Mouse (Mus musculus): ENCODE measurements at regions not wholly inside any gene's neighbourhood (a gene's known extent, or its start where the extent isn't known, plus 50 kb on each side); places are given as distances from the start of the nearest gene placed in this dataset.

GRCm38 (mm10) chr7:133521936-133522335, 80.0 kb downstream of the Tex36 start:
- Histone ChIP-seq H3K4me1 (ENCODE audit: control insufficient read depth, insufficient read depth, low read length) (no peaks in the 10 kb centered on the region), H3K36me3 (ENCODE audit: control insufficient read depth, insufficient read depth, low read length) (no peaks in the 10 kb centered on the region), H3K27me3 (ENCODE audit: control insufficient read depth, insufficient read depth, low read length) (no peaks in the 10 kb centered on the region), H3K27ac (replicated peaks; ENCODE audit: low read depth, low read length) (no peak overlapping the region), H3K9me3 (ENCODE audit: control insufficient read depth, low read length) (no peaks in the 10 kb centered on the region), H3K4me3 (replicated peaks; ENCODE audit: low read length) (no peak overlapping the region), H3K9ac (ENCODE audit: low read depth, low read length, severe bottlenecking) (no peak overlapping the region), H3K4me2 (replicated peaks; ENCODE audit: low read depth, low read length, severe bottlenecking) (no peak overlapping the region)
- ATAC-seq (ENCODE audit: low FRiP score, low read depth) (no peak), DNase-seq (ENCODE audit: low spot score) (no peak)
- WGBS, result 80% methylated on average over 3 of the region's 3 CpGs
- no peak for TF ChIP-seq POLR2A (IDR thresholded peaks at IDR 0.05; ENCODE audit: borderline replicate concordance, extremely low read depth, insufficient read depth, insufficient read length)

- Histone ChIP-seq H3K4me2 (replicated peaks; ENCODE audit: low read depth, low read length, severe bottlenecking) (no peak overlapping the region), H3K9me3 (ENCODE audit: control insufficient read depth, low read length) (no peaks in the 10 kb centered on the region), H3K27me3 (ENCODE audit: control insufficient read depth, insufficient read depth, low read length) (no peaks in the 10 kb centered on the region), H3K4me3 (replicated peaks; ENCODE audit: low read length) (no peak overlapping the region), H3K4me1 (ENCODE audit: control insufficient read depth, insufficient read depth, low read length) (no peaks in the 10 kb centered on the region), H3K36me3 (ENCODE audit: control insufficient read depth, insufficient read depth, low read length) (no peaks in the 10 kb centered on the region), H3K9ac (ENCODE audit: low read depth, low read length, severe bottlenecking) (no peak overlapping the region), H3K27ac (replicated peaks; ENCODE audit: low read depth, low read length) (no peak overlapping the region)
- ATAC-seq (ENCODE audit: low FRiP score, low read depth) (no peak), DNase-seq (ENCODE audit: low spot score) (no peak)
- 85% methylated on average over 3 of the region's 3 CpGs for WGBS
- no peak for TF ChIP-seq POLR2A (IDR thresholded peaks at IDR 0.05; ENCODE audit: borderline replicate concordance, extremely low read depth, insufficient read depth, insufficient read length)
Measured at GRCm38 (mm10) chr7:133518926-133519325, 83.0 kb downstream of the Tex36 start.

GRCm38 (mm10) chr7:133517576-133517975, 84.4 kb downstream of the Tex36 start:
- 88% methylated on average over 5 of the region's 5 CpGs for WGBS

GRCm38 (mm10) chr7:133510926-133511325, 91.0 kb downstream of the Tex36 start:
- Histone ChIP-seq H3K9me3 (ENCODE audit: control insufficient read depth, low read length) (no peaks in the 10 kb centered on the region), H3K4me1 (ENCODE audit: control insufficient read depth, insufficient read depth, low read length) (no peaks in the 10 kb centered on the region), H3K4me3 (replicated peaks; ENCODE audit: low read length) (no peak overlapping the region), H3K9ac (ENCODE audit: low read depth, low read length, severe bottlenecking) (no peak overlapping the region), H3K27me3 (ENCODE audit: control insufficient read depth, insufficient read depth, low read length) (no peaks in the 10 kb centered on the region), H3K27ac (replicated peaks; ENCODE audit: low read depth, low read length) (no peak overlapping the region), H3K36me3 (ENCODE audit: control insufficient read depth, insufficient read depth, low read length) (no peaks in the 10 kb centered on the region), H3K4me2 (replicated peaks; ENCODE audit: low read depth, low read length, severe bottlenecking) (no peak overlapping the region)
- ATAC-seq (ENCODE audit: low FRiP score, low read depth) (no peak), DNase-seq (ENCODE audit: low spot score) (peak; percentile 64)
- WGBS, result 51% methylated on average over 5 of the region's 5 CpGs
- no peak for TF ChIP-seq POLR2A (IDR thresholded peaks at IDR 0.05; ENCODE audit: borderline replicate concordance, extremely low read depth, insufficient read depth, insufficient read length)

More at GRCm38 (mm10) chr7:133517576-133517975, 84.4 kb downstream of the Tex36 start:
- Histone ChIP-seq H3K9me3 (ENCODE audit: control insufficient read depth, low read length) (no peaks in the 10 kb centered on the region), H3K4me1 (ENCODE audit: control insufficient read depth, insufficient read depth, low read length) (no peaks in the 10 kb centered on the region), H3K9ac (ENCODE audit: low read depth, low read length, severe bottlenecking) (no peak overlapping the region), H3K4me2 (replicated peaks; ENCODE audit: low read depth, low read length, severe bottlenecking) (no peak overlapping the region), H3K27me3 (ENCODE audit: control insufficient read depth, insufficient read depth, low read length) (no peaks in the 10 kb centered on the region), H3K27ac (replicated peaks; ENCODE audit: low read depth, low read length) (no peak overlapping the region), H3K36me3 (ENCODE audit: control insufficient read depth, insufficient read depth, low read length) (no peaks in the 10 kb centered on the region), H3K4me3 (replicated peaks; ENCODE audit: low read length) (no peak overlapping the region)
- no peak for TF ChIP-seq POLR2A (IDR thresholded peaks at IDR 0.05; ENCODE audit: borderline replicate concordance, extremely low read depth, insufficient read depth, insufficient read length)
- DNase-seq (ENCODE audit: low spot score) (no peak), ATAC-seq (ENCODE audit: low FRiP score, low read depth) (no peak)

- Histone ChIP-seq H3K9me3 (ENCODE audit: control insufficient read depth, low read length) (no peaks in the 10 kb centered on the region), H3K4me1 (ENCODE audit: control insufficient read depth, insufficient read depth, low read length) (no peaks in the 10 kb centered on the region), H3K4me3 (replicated peaks; ENCODE audit: low read length) (no peak overlapping the region), H3K36me3 (ENCODE audit: control insufficient read depth, insufficient read depth, low read length) (no peaks in the 10 kb centered on the region), H3K4me2 (replicated peaks; ENCODE audit: low read depth, low read length, severe bottlenecking) (no peak overlapping the region), H3K27ac (replicated peaks; ENCODE audit: low read depth, low read length) (no peak overlapping the region), H3K27me3 (ENCODE audit: control insufficient read depth, insufficient read depth, low read length) (no peaks in the 10 kb centered on the region), H3K9ac (ENCODE audit: low read depth, low read length, severe bottlenecking) (no peak overlapping the region)
- no peak for ATAC-seq (ENCODE audit: low FRiP score, low read depth)
- DNase-seq (ENCODE audit: low spot score), result no peak
- 57% methylated on average over 4 of the region's 4 CpGs for WGBS
- TF ChIP-seq POLR2A (IDR thresholded peaks at IDR 0.05; ENCODE audit: borderline replicate concordance, extremely low read depth, insufficient read depth, insufficient read length), result no peak
Measured at GRCm38 (mm10) chr7:133509486-133509885, 92.5 kb downstream of the Tex36 start.
